Mouse (Mus musculus) hindbrain, embryonic 16.5 days (tissue): ENCODE measurements at regions not wholly inside any gene's neighbourhood (a gene's known extent, or its start where the extent isn't known, plus 50 kb on each side); places are given as distances from the start of the nearest gene placed in this dataset.

Experiments
- ATAC-seq: fragments of 200-750 bp; cut with Nextera tagmentation; 2 replicates; pipeline ENCODE4 v1.8.0; 2017; ENCODE audit warnings: moderate TSS enrichment, moderate library complexity
- H3K27ac ChIP-seq: fragments of 300-500 bp; sonication (generic); 2 replicates; pipeline ENCODE4 v1.5.1; 2014; ENCODE audit warnings: low read depth, mild to moderate bottlenecking, control low read depth, low read length, moderate library complexity
- H3K27me3 ChIP-seq: fragments of 300-500 bp; sonication (generic); replicated peaks from 2 replicates; pipeline ENCODE4 v1.6.1; 2014; ENCODE audit warnings: low read length; ENCODE audit not compliant: control insufficient read depth, insufficient read depth
- H3K36me3 ChIP-seq: fragments of 300-500 bp; sonication (generic); 2 replicates; pipeline ENCODE4 v1.6.1; 2014; ENCODE audit warnings: mild to moderate bottlenecking, low read length, moderate library complexity, mixed read lengths; ENCODE audit not compliant: control insufficient read depth, insufficient read depth
- H3K4me1 ChIP-seq: fragments of 300-500 bp; sonication (generic); 2 replicates; pipeline ENCODE4 v1.6.1; 2014; ENCODE audit warnings: low read depth, low read length; ENCODE audit not compliant: control insufficient read depth, insufficient read depth
- H3K4me2 ChIP-seq: fragments of 300-500 bp; sonication (generic); 2 replicates; pipeline ENCODE4 v1.6.1; 2014; ENCODE audit warnings: mild to moderate bottlenecking, low read length, control low read depth, moderate library complexity
- H3K4me3 ChIP-seq: fragments of 300-500 bp; sonication (generic); 2 replicates; pipeline ENCODE4 v1.5.1; 2014; ENCODE audit warnings: mild to moderate bottlenecking, low read length, control low read depth, moderate library complexity
- H3K9ac ChIP-seq: fragments of 300-500 bp; sonication (generic); 2 replicates; pipeline ENCODE4 v1.6.1; 2014; ENCODE audit warnings: low read depth, mild to moderate bottlenecking, control low read depth, low read length, moderate library complexity
- H3K9me3 ChIP-seq: fragments of 300-500 bp; sonication (generic); 2 replicates; pipeline ENCODE4 v1.6.1; 2014; ENCODE audit warnings: mild to moderate bottlenecking, low read length, moderate library complexity; ENCODE audit not compliant: control insufficient read depth
- WGBS: fragments of 180-500 bp; shearing (Covaris S2); extraction: QIAGEN DNeasy Blood & Tissue Kit; methylation state at CpG from one replicate; pipeline ENCODE4 v1.1.7; 2014; 5-methylcytosine and 5-hydroxymethylcytosine counted together

- Histone ChIP-seq H3K27ac (no peak overlapping the region), H3K9me3 (no peaks in the 10 kb centered on the region), H3K27me3 (no peaks in the 10 kb centered on the region), H3K36me3 (no peaks in the 10 kb centered on the region), H3K9ac (no peak overlapping the region), H3K4me1 (no peaks in the 10 kb centered on the region; the same call in 1 of the 2 replicates), H3K4me2 (no peak overlapping the region), H3K4me3 (no peak overlapping the region)
- ATAC-seq: no peak
- WGBS: 72% methylated on average over 2 of the region's 2 CpGs
These were observed 454.1 kb downstream of the Plod2 start for GRCm38 (mm10) chr9:92996156-92996555.

- H3K27me3 ChIP-seq: no peaks in the 10 kb centered on the region
- H3K4me1 ChIP-seq: no peaks in the 10 kb centered on the region
- 92% methylated on average over 3 of the region's 3 CpGs for WGBS
- no peak overlapping the region for H3K4me3 ChIP-seq
- H3K27ac ChIP-seq: no peak overlapping the region
- H3K4me2 ChIP-seq: no peak overlapping the region
- ATAC-seq: no peak
- no peaks in the 10 kb centered on the region for H3K9me3 ChIP-seq
- H3K9ac ChIP-seq: no peak overlapping the region
- H3K36me3 ChIP-seq: no peaks in the 10 kb centered on the region
These were observed 463.3 kb downstream of the Plod2 start for GRCm38 (mm10) chr9:93005182-93005953.

GRCm38 (mm10) chr9:93008511-93009302 lies 466.7 kb downstream of the Plod2 start:
- WGBS: 23% methylated on average over 4 of the region's 4 CpGs
- no peak overlapping the region for H3K4me2 ChIP-seq
- H3K36me3 ChIP-seq: no peaks in the 10 kb centered on the region
- no peak overlapping the region for H3K9ac ChIP-seq
- no peak overlapping the region for H3K4me3 ChIP-seq
- ATAC-seq: no peak
- H3K27me3 ChIP-seq: no peaks in the 10 kb centered on the region
- no peaks in the 10 kb centered on the region for H3K9me3 ChIP-seq
- H3K4me1 ChIP-seq: no peaks in the 10 kb centered on the region
- no peak overlapping the region for H3K27ac ChIP-seq

- no peaks in the 10 kb centered on the region for H3K27me3 ChIP-seq
- H3K27ac ChIP-seq: no peak overlapping the region
- no peaks in the 10 kb centered on the region for H3K36me3 ChIP-seq
- no peak overlapping the region for H3K4me3 ChIP-seq
- H3K9ac ChIP-seq: no peak overlapping the region
- ATAC-seq: no peak
- no peaks in the 10 kb centered on the region for H3K4me1 ChIP-seq
- no peaks in the 10 kb centered on the region for H3K9me3 ChIP-seq
- 56% methylated on average over 10 of the region's 10 CpGs for WGBS
- no peak overlapping the region for H3K4me2 ChIP-seq
These were observed 502.4 kb downstream of the Plod2 start for GRCm38 (mm10) chr9:93044298-93044912.

- Histone ChIP-seq H3K27ac (no peak overlapping the region), H3K36me3 (no peaks in the 10 kb centered on the region), H3K9me3 (no peaks in the 10 kb centered on the region), H3K27me3 (no peaks in the 10 kb centered on the region), H3K4me3 (no peak overlapping the region), H3K4me2 (no peak overlapping the region), H3K9ac (no peak overlapping the region), H3K4me1 (no peaks in the 10 kb centered on the region)
- no peak for ATAC-seq
- WGBS: 76% methylated on average over 3 of the region's 3 CpGs
These were observed 530.1 kb downstream of the Plod2 start for GRCm38 (mm10) chr9:93072140-93072539.

GRCm38 (mm10) chr9:93083114-93083513 lies 541.1 kb downstream of the Plod2 start:
- no peak overlapping the region for H3K4me3 ChIP-seq
- WGBS: 97% methylated on average over 1 of the region's 1 CpGs

GRCm38 (mm10) chr9:93098008-93098581 lies 556.1 kb downstream of the Plod2 start:
- H3K9ac ChIP-seq: no peak overlapping the region
- H3K4me3 ChIP-seq: no peak overlapping the region
- H3K9me3 ChIP-seq: no peaks in the 10 kb centered on the region
- H3K36me3 ChIP-seq: no peaks in the 10 kb centered on the region
- H3K4me1 ChIP-seq: no peaks in the 10 kb centered on the region
- no peaks in the 10 kb centered on the region for H3K27me3 ChIP-seq
- WGBS: 74% methylated on average over 1 of the region's 1 CpGs
- no peak overlapping the region for H3K27ac ChIP-seq
- ATAC-seq: no peak
- H3K4me2 ChIP-seq: no peak overlapping the region

More at GRCm38 (mm10) chr9:93083114-93083513, 541.1 kb downstream of the Plod2 start:
- Histone ChIP-seq H3K27ac (no peak overlapping the region), H3K9me3 (no peaks in the 10 kb centered on the region), H3K27me3 (no peaks in the 10 kb centered on the region), H3K9ac (no peak overlapping the region), H3K4me1 (no peaks in the 10 kb centered on the region), H3K4me2 (no peak overlapping the region), H3K36me3 (no peaks in the 10 kb centered on the region)
- no peak for ATAC-seq

- WGBS: 85% methylated on average over 1 of the region's 1 CpGs
These were observed 588.5 kb downstream of the Plod2 start for GRCm38 (mm10) chr9:93130561-93130960.

More at GRCm38 (mm10) chr9:93130561-93130960, 588.5 kb downstream of the Plod2 start:
- Histone ChIP-seq H3K4me3 (no peak overlapping the region), H3K4me1 (no peaks in the 10 kb centered on the region), H3K27me3 (no peaks in the 10 kb centered on the region), H3K4me2 (no peak overlapping the region), H3K9me3 (no peaks in the 10 kb centered on the region), H3K27ac (no peak overlapping the region), H3K36me3 (no peaks in the 10 kb centered on the region), H3K9ac (no peak overlapping the region)
- ATAC-seq: no peak
